Comparison of ENCODE assay signal across 18 mouse cellular contexts in genomic region chr14:31165458-31165857, GRCm38 (mm10). TPM values are rescaled to one million over a fixed set of nuclear protein-coding genes. Genes with fewer than 3 reads are reported as not detected.
DNase-seq lines count a peak whose midpoint lies in the region; ATAC-seq and TF ChIP-seq lines count a peak whose summit lies in the region.
"Had no signal": no experiment of that assay in that cellular context is flagged by ENCODE, and none has a peak within 500 bp of the region (broad histone marks: within the 10 kb centered on the region; RNA-seq: fewer than 3 reads in every experiment).

No protein-coding gene starts in this region.

- H3K9ac ChIP-seq in heart, embryonic 16.5 days (ENCODE audit: low read length): no peak overlapping the region
- H3K9ac ChIP-seq in limb, embryonic 12.5 days (replicated peaks): 0 out of 2 replicates have a peak overlapping the region, but pooled peaks have one; percentile 4
- H3K9ac ChIP-seq: forebrain, postnatal 0 days; lung, embryonic 15.5 days had no signal

- peak overlapping the region; percentile 23; the same call in 1 of the 2 replicates for H3K4me3 ChIP-seq in gastrocnemius, adult 2 months
- no peak overlapping the region for H3K4me3 ChIP-seq in heart, embryonic 16.5 days (ENCODE audit: low read length)
- no peak overlapping the region for H3K4me3 ChIP-seq in limb, embryonic 12.5 days (replicated peaks)
- no peak overlapping the region for H3K4me3 ChIP-seq in limb, embryonic 10.5 days
- H3K4me3 ChIP-seq in bone marrow macrophage, adult 2 months (ENCODE audit: insufficient read depth, low read length): no peak overlapping the region

- H3K27ac ChIP-seq in gastrocnemius, adult 2 months: peak overlapping the region; percentile 12; the same call in 1 of the 2 replicates
- H3K27ac ChIP-seq in heart, embryonic 16.5 days (ENCODE audit: low read length): no peak overlapping the region
- no peak overlapping the region for H3K27ac ChIP-seq in limb, embryonic 12.5 days
- H3K27ac ChIP-seq in limb, embryonic 10.5 days: no peak overlapping the region
- H3K27ac ChIP-seq in bone marrow macrophage, adult 2 months (ENCODE audit: insufficient read depth, low read depth, low read length): peak overlapping the region; percentile 91
- H3K27ac ChIP-seq: lung, embryonic 15.5 days had no signal

- intact Hi-C loops in gastrocnemius, adult 2 months (cut with DNase I): no loop called here

- H3K4me2 ChIP-seq in heart, embryonic 16.5 days (ENCODE audit: low read depth, low read length): peak overlapping the region; percentile 23; the same call in 1 of the 2 replicates
- H3K4me2 ChIP-seq in limb, embryonic 12.5 days: no peak overlapping the region

- no peak for TF ChIP-seq POLR2A in bone marrow macrophage, adult 2 months (IDR thresholded peaks at IDR 0.05; ENCODE audit: borderline replicate concordance, low read depth, low read length)

- TF ChIP-seq CTCF in gastrocnemius, adult 2 months (IDR thresholded peaks at IDR 0.05): no peak
- TF ChIP-seq CTCF in bone marrow macrophage, adult 2 months (IDR thresholded peaks at IDR 0.05; ENCODE audit: low read depth, low read length): no peak

- 55% methylated on average over 7 of the region's 7 CpGs for WGBS in heart, embryonic 16.5 days
- 69% methylated on average over 7 of the region's 7 CpGs for WGBS in limb, embryonic 12.5 days
- 69% methylated on average over 7 of the region's 7 CpGs for WGBS in limb, embryonic 10.5 days

- H3K36me3 ChIP-seq in heart, embryonic 16.5 days (ENCODE audit: control insufficient read depth, insufficient read depth): peaks cover 3% of the 10 kb centered on the region
- peaks cover 6% of the 10 kb centered on the region for H3K36me3 ChIP-seq in limb, embryonic 12.5 days
- peaks cover 14% of the 10 kb centered on the region for H3K36me3 ChIP-seq in limb, embryonic 10.5 days

- no peaks in the 10 kb centered on the region for H3K9me3 ChIP-seq in heart, embryonic 16.5 days (replicated peaks; ENCODE audit: control insufficient read depth, low read length)
- H3K9me3 ChIP-seq in limb, embryonic 12.5 days: no peaks in the 10 kb centered on the region
- H3K9me3 ChIP-seq in limb, embryonic 10.5 days (replicated peaks): no peaks in the 10 kb centered on the region
- H3K9me3 ChIP-seq: lung, embryonic 15.5 days had no signal

- DNase-seq in gastrocnemius, adult 2 months: no peak
- DNase-seq in gastrocnemius, postnatal 25 days: no peak
- DNase-seq in heart, adult 11 months: no peak
- DNase-seq in limb, embryonic 10.5 days (ENCODE audit: low spot score): no peak
- DNase-seq in ovary, postnatal 14 days (ENCODE audit: low spot score): no peak
- DNase-seq: adrenal gland, adult 2 months; forebrain, postnatal 0 days; kidney, adult 9 months; layer of hippocampus, adult 9-11 months; midbrain, embryonic 14.5 days; right cerebral cortex, adult 18-20 months; thymus, adult 18-20 months had no signal

- no peak for ATAC-seq in heart, embryonic 16.5 days (replicated peaks; ENCODE audit: extremely low read depth, insufficient read depth, low FRiP score)
- ATAC-seq in limb, embryonic 12.5 days (ENCODE audit: insufficient number of reproducible peaks, insufficient read depth, low FRiP score, low TSS enrichment, low read depth): no peak
- ATAC-seq: forebrain, postnatal 0 days; hindbrain, embryonic 16.5 days had no signal

- no peaks in the 10 kb centered on the region for H3K27me3 ChIP-seq in heart, embryonic 16.5 days (ENCODE audit: control insufficient read depth, insufficient read depth, low read length)
- no peaks in the 10 kb centered on the region for H3K27me3 ChIP-seq in limb, embryonic 12.5 days
- no peaks in the 10 kb centered on the region for H3K27me3 ChIP-seq in limb, embryonic 10.5 days (ENCODE audit: low read depth, poor library complexity, severe bottlenecking)
- H3K27me3 ChIP-seq: CH12.LX; lung, embryonic 15.5 days had no signal

- peaks cover 19% of the 10 kb centered on the region for H3K4me1 ChIP-seq in heart, embryonic 16.5 days (ENCODE audit: control insufficient read depth, insufficient read depth, low read length)
- peaks cover 28% of the 10 kb centered on the region for H3K4me1 ChIP-seq in limb, embryonic 12.5 days (replicated peaks)
- peaks cover 20% of the 10 kb centered on the region for H3K4me1 ChIP-seq in limb, embryonic 10.5 days
- H3K4me1 ChIP-seq in bone marrow macrophage, adult 2 months (ENCODE audit: control insufficient read depth, insufficient read depth, low read length): peaks cover 82% of the 10 kb centered on the region
- H3K4me1 ChIP-seq: lung, embryonic 15.5 days had no signal

RNA-seq across cellular contexts. Expression of gene Stab1, which starts 3.0 kb away (rescaled TPM):
- total RNA-seq in gastrocnemius, adult 2 months (2021): 10 to 100 TPM; 14.0 to 16.5 TPM
- total RNA-seq in gastrocnemius, postnatal 25 days (2021): 10 to 100 TPM; 15.8 to 26.6 TPM
- 36.6 and 43.8 TPM in 2 replicates for polyA plus RNA-seq in heart, embryonic 16.5 days (2015; fragmentation: Nextera tagmentation; extraction: Ambion mirVana)
- 14.9 and 18.0 TPM in 2 replicates for polyA plus RNA-seq in limb, embryonic 12.5 days (2016; fragmentation: Nextera tagmentation; extraction: Ambion mirVana)
- polyA plus RNA-seq in limb, embryonic 10.5 days (2016; fragmentation: Nextera tagmentation; extraction: Ambion mirVana): 14.2 and 14.5 TPM in 2 replicates
- 1,445 and 1,606 TPM in 2 replicates for polyA plus RNA-seq in bone marrow macrophage, adult 2 months (2012; ENCODE audit: insufficient read depth, insufficient read length, missing spikeins)

RNA-seq across cellular contexts. Expression of gene Nt5dc2, which starts 34.6 kb away (rescaled TPM):
- total RNA-seq in gastrocnemius, adult 2 months (2021): 1 to 10 TPM; 1.2 to 1.7 TPM
- total RNA-seq in gastrocnemius, postnatal 25 days (2021): 1 to 10 TPM; 2.6 to 4.1 TPM
- 288 and 319 TPM in 2 replicates for polyA plus RNA-seq in heart, embryonic 16.5 days (2015; fragmentation: Nextera tagmentation; extraction: Ambion mirVana)
- 485 and 500 TPM in 2 replicates for polyA plus RNA-seq in limb, embryonic 12.5 days (2016; fragmentation: Nextera tagmentation; extraction: Ambion mirVana)
- 638 and 656 TPM in 2 replicates for polyA plus RNA-seq in limb, embryonic 10.5 days (2016; fragmentation: Nextera tagmentation; extraction: Ambion mirVana)
- 135 and 136 TPM in 2 replicates for polyA plus RNA-seq in bone marrow macrophage, adult 2 months (2012; ENCODE audit: insufficient read depth, insufficient read length, missing spikeins)

RNA-seq across cellular contexts. Expression of gene Smim4, which starts 36.7 kb away (rescaled TPM):
- 10 to 100 TPM; 33.4 to 36.1 TPM for total RNA-seq in gastrocnemius, adult 2 months (2021)
- 10 to 100 TPM; 37.6 to 43.8 TPM for total RNA-seq in gastrocnemius, postnatal 25 days (2021)
- polyA plus RNA-seq in heart, embryonic 16.5 days (2015; fragmentation: Nextera tagmentation; extraction: Ambion mirVana): 90.4 and 95.8 TPM in 2 replicates
- 59.6 and 65.7 TPM in 2 replicates for polyA plus RNA-seq in limb, embryonic 12.5 days (2016; fragmentation: Nextera tagmentation; extraction: Ambion mirVana)
- polyA plus RNA-seq in limb, embryonic 10.5 days (2016; fragmentation: Nextera tagmentation; extraction: Ambion mirVana): 54.2 and 65.3 TPM in 2 replicates
- 90.6 and 95.8 TPM in 2 replicates for polyA plus RNA-seq in bone marrow macrophage, adult 2 months (2012; ENCODE audit: insufficient read depth, insufficient read length, missing spikeins)

RNA-seq across cellular contexts. Expression of gene Tnnc1, which starts 42.7 kb away (rescaled TPM):
- total RNA-seq in gastrocnemius, adult 2 months (2021): 1,000 to 10,000 TPM in 1 of 2 experiments, 100 to 1,000 TPM in 1; 386 to 1,185 TPM
- 100 to 1,000 TPM; 137 to 627 TPM for total RNA-seq in gastrocnemius, postnatal 25 days (2021)
- polyA plus RNA-seq in heart, embryonic 16.5 days (2015; fragmentation: Nextera tagmentation; extraction: Ambion mirVana): 4,861 and 5,105 TPM in 2 replicates
- polyA plus RNA-seq in limb, embryonic 12.5 days (2016; fragmentation: Nextera tagmentation; extraction: Ambion mirVana): 140 and 161 TPM in 2 replicates
- 2.7 and 3.8 TPM in 2 replicates for polyA plus RNA-seq in limb, embryonic 10.5 days (2016; fragmentation: Nextera tagmentation; extraction: Ambion mirVana)
- 4.0 and 4.1 TPM in 2 replicates for polyA plus RNA-seq in bone marrow macrophage, adult 2 months (2012; ENCODE audit: insufficient read depth, insufficient read length, missing spikeins)

RNA-seq across cellular contexts. Expression of gene Nisch, which starts 51.3 kb away (rescaled TPM):
- total RNA-seq in gastrocnemius, adult 2 months (2021): 10 to 100 TPM; 60.8 to 70.3 TPM
- total RNA-seq in gastrocnemius, postnatal 25 days (2021): 10 to 100 TPM; 63.7 to 67.7 TPM
- 331 and 376 TPM in 2 replicates for polyA plus RNA-seq in heart, embryonic 16.5 days (2015; fragmentation: Nextera tagmentation; extraction: Ambion mirVana)
- polyA plus RNA-seq in limb, embryonic 12.5 days (2016; fragmentation: Nextera tagmentation; extraction: Ambion mirVana): 507 and 522 TPM in 2 replicates
- polyA plus RNA-seq in limb, embryonic 10.5 days (2016; fragmentation: Nextera tagmentation; extraction: Ambion mirVana): 491 and 543 TPM in 2 replicates
- 366 and 398 TPM in 2 replicates for polyA plus RNA-seq in bone marrow macrophage, adult 2 months (2012; ENCODE audit: insufficient read depth, insufficient read length, missing spikeins)

Comparison
In these comparisons a context has a peak if more than half of its experiments do, and no peak if none do; other contexts are left out.
1. H3K27ac ChIP-seq: peak in gastrocnemius, adult 2 months (single experiment) and bone marrow macrophage, adult 2 months (single experiment); none in heart, embryonic 16.5 days (single experiment), limb, embryonic 12.5 days (single experiment) and limb, embryonic 10.5 days (single experiment).
2. RNA of gene Stab1, which starts 3.0 kb away (polyA plus RNA-seq): 1,445 to 1,606 TPM in bone marrow macrophage, adult 2 months; 36.6 to 43.8 TPM in heart, embryonic 16.5 days, 14.9 to 18.0 TPM in limb, embryonic 12.5 days and 14.2 to 14.5 TPM in limb, embryonic 10.5 days; every median in the first group is over 10 times any median in the second.